Mouse (Mus musculus) myocyte (in vitro differentiated cells): Measurements from ENCODE around the gene Muc1.

Source experiments
- POLR2AphosphoS2 ChIP-seq: IDR thresholded peaks from one replicate; pipeline ENCODE4 v1.6.1; 2011; ENCODE audit warnings: low read depth, control low read depth; ENCODE audit not compliant: insufficient read length
- TCF12 ChIP-seq: IDR thresholded peaks from one replicate; pipeline ENCODE4 v1.6.1; 2011; ENCODE audit warnings: mild to moderate bottlenecking, control low read depth; ENCODE audit not compliant: poor library complexity, insufficient read depth, severe bottlenecking
- TCF3 ChIP-seq: IDR thresholded peaks from one replicate; pipeline ENCODE4 v1.6.1; 2011; ENCODE audit warnings: low read depth, control low read depth; ENCODE audit not compliant: insufficient read length

DNA sequence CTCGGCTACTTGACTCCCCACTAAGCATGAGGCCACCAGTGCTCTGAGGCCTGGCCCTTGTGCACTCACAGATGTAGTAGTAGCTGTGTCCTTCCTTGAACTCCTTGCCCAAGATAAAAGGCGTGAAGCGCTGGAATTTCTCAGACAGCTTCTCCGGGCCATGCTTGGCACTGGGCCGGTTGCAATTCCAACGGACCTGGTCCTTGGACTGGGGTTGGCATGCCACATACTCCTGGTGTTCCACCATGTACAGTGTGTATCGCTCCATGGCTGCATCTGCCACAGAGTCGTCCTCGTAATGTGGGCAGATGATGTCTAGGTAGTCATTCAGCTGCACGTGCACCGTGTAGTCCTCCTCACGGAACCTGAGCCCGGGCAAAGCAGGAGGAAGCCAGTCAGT is 47.2 kb downstream of the Muc1 start:
- TF ChIP-seq TCF3 (no peak), TCF12 (no peak), POLR2AphosphoS2 (no peak)
